ENCODE assay signal across 10 mouse cellular contexts in genomic region chr7:96230720-96231241, GRCm38 (mm10). TPM values are rescaled to one million over a fixed set of nuclear protein-coding genes. Genes with fewer than 3 reads are reported as not detected.
A peak's percentile ranks its signal among the peaks of the same experiment; 100 is the strongest.
DNase-seq lines count a peak whose midpoint lies in the region; ATAC-seq and TF ChIP-seq lines count a peak whose summit lies in the region.
"Had no signal": no experiment of that assay in that cellular context is flagged by ENCODE, and none has a peak within 500 bp of the region (broad histone marks: within the 10 kb centered on the region; RNA-seq: fewer than 3 reads in every experiment).

No protein-coding gene starts in this region.

- DNase-seq in hindbrain, embryonic 10.5 days (ENCODE audit: low spot score), result no peak
- DNase-seq in hindbrain, postnatal 0 days (ENCODE audit: low spot score), result no peak
- DNase-seq in R1 (ENCODE audit: low read depth, low spot score), result peak; percentile 65
- peak; percentile 56 for DNase-seq in embryonic facial prominence, embryonic 14.5 days (ENCODE audit: low spot score)
- no peak for DNase-seq in urinary bladder, postnatal 10 days (ENCODE audit: low spot score)
- no peak for DNase-seq in cerebellum, postnatal 14 days
- DNase-seq: cerebellum, adult 11-12 months; heart, adult 11 months had no signal

- peak overlapping the region; percentile 40; the same call in 1 of the 2 replicates for H3K27ac ChIP-seq in hindbrain, embryonic 10.5 days
- H3K27ac ChIP-seq in hindbrain, postnatal 0 days, result no peak overlapping the region
- H3K27ac ChIP-seq in embryonic facial prominence, embryonic 14.5 days (replicated peaks; ENCODE audit: low read depth, low read length), result no peak overlapping the region
- no peak overlapping the region for H3K27ac ChIP-seq in limb, embryonic 13.5 days

- TF ChIP-seq CTCF in hindbrain, postnatal 0 days (IDR thresholded peaks at IDR 0.05; ENCODE audit: low read depth), result no peak

- ATAC-seq in hindbrain, postnatal 0 days, result no peak
- ATAC-seq in embryonic facial prominence, embryonic 14.5 days (ENCODE audit: low read depth), result peak; percentile 77
- ATAC-seq in limb, embryonic 13.5 days (ENCODE audit: low FRiP score, low read depth), result peak; percentile 59; the same call in 1 of the 2 replicates

- H3K9me3 ChIP-seq in hindbrain, embryonic 10.5 days, result no peaks in the 10 kb centered on the region
- H3K9me3 ChIP-seq in hindbrain, postnatal 0 days (ENCODE audit: low read length), result no peaks in the 10 kb centered on the region
- H3K9me3 ChIP-seq in embryonic facial prominence, embryonic 14.5 days (ENCODE audit: control insufficient read depth, low read length), result no peaks in the 10 kb centered on the region
- no peaks in the 10 kb centered on the region for H3K9me3 ChIP-seq in limb, embryonic 13.5 days

- no peaks in the 10 kb centered on the region for H3K27me3 ChIP-seq in hindbrain, embryonic 10.5 days (ENCODE audit: insufficient read depth, poor library complexity, severe bottlenecking)
- no peaks in the 10 kb centered on the region for H3K27me3 ChIP-seq in hindbrain, postnatal 0 days (ENCODE audit: insufficient read depth, low read length)
- no peaks in the 10 kb centered on the region for H3K27me3 ChIP-seq in embryonic facial prominence, embryonic 14.5 days (replicated peaks; ENCODE audit: control insufficient read depth, insufficient read depth, low read length)
- H3K27me3 ChIP-seq in limb, embryonic 13.5 days, result no peaks in the 10 kb centered on the region
- H3K27me3 ChIP-seq: megakaryocyte, embryonic 14.5 days had no signal

- no peaks in the 10 kb centered on the region for H3K36me3 ChIP-seq in hindbrain, embryonic 10.5 days
- no peaks in the 10 kb centered on the region for H3K36me3 ChIP-seq in hindbrain, postnatal 0 days (ENCODE audit: insufficient read depth, low read length)
- no peaks in the 10 kb centered on the region for H3K36me3 ChIP-seq in embryonic facial prominence, embryonic 14.5 days (ENCODE audit: control insufficient read depth, insufficient read depth, low read length)
- H3K36me3 ChIP-seq in limb, embryonic 13.5 days, result no peaks in the 10 kb centered on the region

- 61% methylated on average over 9 of the region's 9 CpGs for whole genome bisulfite sequencing in hindbrain, embryonic 10.5 days
- WGBS in hindbrain, postnatal 0 days, result 60% methylated on average over 9 of the region's 9 CpGs
- WGBS in embryonic facial prominence, embryonic 14.5 days, result 42% methylated on average over 9 of the region's 9 CpGs
- 36% methylated on average over 9 of the region's 9 CpGs for WGBS in limb, embryonic 13.5 days

- H3K4me1 ChIP-seq in hindbrain, embryonic 10.5 days (replicated peaks), result peaks cover 38% of the 10 kb centered on the region
- no peaks in the 10 kb centered on the region; the same call in 1 of the 2 replicates for H3K4me1 ChIP-seq in hindbrain, postnatal 0 days (ENCODE audit: insufficient read depth, low read length)
- peaks cover 11% of the 10 kb centered on the region for H3K4me1 ChIP-seq in embryonic facial prominence, embryonic 14.5 days (ENCODE audit: control insufficient read depth, insufficient read depth, low read length)
- H3K4me1 ChIP-seq in limb, embryonic 13.5 days, result peaks cover 22% of the 10 kb centered on the region
- H3K4me1 ChIP-seq: megakaryocyte, embryonic 14.5 days had no signal

- no peak overlapping the region for H3K4me2 ChIP-seq in hindbrain, postnatal 0 days (ENCODE audit: low read depth, low read length)
- no peak overlapping the region for H3K4me2 ChIP-seq in embryonic facial prominence, embryonic 14.5 days (ENCODE audit: low read depth, low read length)
- H3K4me2 ChIP-seq in limb, embryonic 13.5 days (replicated peaks), result peak overlapping the region; percentile 24

- no peak overlapping the region for H3K9ac ChIP-seq in hindbrain, postnatal 0 days (replicated peaks; ENCODE audit: low read length)
- H3K9ac ChIP-seq in embryonic facial prominence, embryonic 14.5 days (ENCODE audit: low read depth, low read length), result no peak overlapping the region
- H3K9ac ChIP-seq in limb, embryonic 13.5 days, result no peak overlapping the region

- H3K4me3 ChIP-seq in hindbrain, embryonic 10.5 days, result no peak overlapping the region
- H3K4me3 ChIP-seq in hindbrain, postnatal 0 days (ENCODE audit: low read length), result no peak overlapping the region
- H3K4me3 ChIP-seq in embryonic facial prominence, embryonic 14.5 days (ENCODE audit: low read depth, low read length), result no peak overlapping the region
- H3K4me3 ChIP-seq in limb, embryonic 13.5 days, result no peak overlapping the region
- H3K4me3 ChIP-seq: megakaryocyte, embryonic 14.5 days had no signal

RNA-seq across cellular contexts. Expression of gene Tenm4, which starts 59.7 kb away (rescaled TPM):
- polyA plus RNA-seq in hindbrain, embryonic 10.5 days (2016; fragmentation: Nextera tagmentation; extraction: Ambion mirVana), result 22.1 and 24.5 TPM in 2 replicates
- 49.7 and 49.8 TPM in 2 replicates for total RNA-seq in hindbrain, postnatal 0 days (2014; rRNA removed)
- 24.1 and 24.7 TPM in 2 replicates for polyA plus RNA-seq in hindbrain, postnatal 0 days (2015; fragmentation: Nextera tagmentation; extraction: Ambion mirVana)
- 31.3 and 33.4 TPM in 2 replicates for polyA plus RNA-seq in embryonic facial prominence, embryonic 14.5 days (2014; fragmentation: Nextera tagmentation; extraction: Ambion mirVana)
- 44.4 and 49.9 TPM in 2 replicates for polyA plus RNA-seq in limb, embryonic 13.5 days (2015; fragmentation: Nextera tagmentation; extraction: Ambion mirVana)

Comparison
In these comparisons a context has a peak if more than half of its experiments do, and no peak if none do; other contexts are left out.
1. DNase-seq: peak in R1 (single experiment) and embryonic facial prominence, embryonic 14.5 days (single experiment); none in hindbrain, embryonic 10.5 days (single experiment), hindbrain, postnatal 0 days (single experiment), urinary bladder, postnatal 10 days (single experiment) and cerebellum, postnatal 14 days (0 of 2).